Mouse (Mus musculus): ENCODE measurements around the gene Serpinb3a.
"Not testable (repeated sequence)": the region's sequence is repeated elsewhere in the genome, so short reads cannot be mapped to it uniquely, and the experiment has no call there.

The Serpinb3a gene

DNA sequence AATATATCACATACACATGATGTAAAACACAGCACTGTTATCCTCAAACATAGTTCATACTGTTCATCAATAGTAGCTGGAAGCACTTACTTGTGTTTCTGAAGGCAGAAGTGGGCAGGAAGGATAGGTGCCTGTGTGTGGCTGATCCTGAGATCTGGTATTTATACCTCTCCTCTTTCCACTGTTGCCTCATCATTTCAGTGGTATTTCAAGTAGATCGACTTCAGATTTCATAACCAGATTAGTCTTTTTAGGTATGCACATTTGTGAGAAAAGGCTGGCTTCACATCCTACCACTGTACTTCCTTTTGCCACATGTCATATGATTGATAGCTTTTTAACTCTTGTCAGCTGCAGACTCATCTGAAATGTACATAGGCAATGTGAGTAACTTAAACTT lies at the start of gene Serpinb3a:
TSS of gene Serpinb3a (minus strand) at position 101 of the 400 bp plus-strand sequence.
- DNase-seq: no peak

DNA sequence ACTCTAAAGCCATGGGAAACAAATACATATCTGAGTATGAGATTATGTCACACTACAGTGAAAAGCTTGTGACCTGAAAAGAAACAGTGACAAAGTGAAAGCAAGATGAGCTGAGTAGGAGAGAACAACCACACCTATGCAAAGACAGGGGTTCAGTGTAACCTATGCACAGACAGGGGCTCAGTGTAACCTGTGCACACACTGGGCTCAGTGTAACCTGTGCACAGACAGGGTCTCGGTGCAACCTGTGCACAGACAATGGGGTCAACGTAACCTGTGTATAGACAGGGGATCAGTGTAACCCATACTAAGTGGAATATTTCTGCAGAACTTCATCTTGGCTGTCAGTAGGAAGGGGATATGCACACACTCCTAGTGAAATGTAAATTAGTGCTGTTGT lies 46.3 kb upstream of the Serpinb3a start:
- no peak for DNase-seq

- DNase-seq: no peak
These were observed 31.3 kb upstream of the Serpinb3a start, which contains the start of gene Serpinb3d for GRCm38 (mm10) chr1:107083406-107083805. TSS of gene Serpinb3d (minus strand) at chr1:107083506.

DNA sequence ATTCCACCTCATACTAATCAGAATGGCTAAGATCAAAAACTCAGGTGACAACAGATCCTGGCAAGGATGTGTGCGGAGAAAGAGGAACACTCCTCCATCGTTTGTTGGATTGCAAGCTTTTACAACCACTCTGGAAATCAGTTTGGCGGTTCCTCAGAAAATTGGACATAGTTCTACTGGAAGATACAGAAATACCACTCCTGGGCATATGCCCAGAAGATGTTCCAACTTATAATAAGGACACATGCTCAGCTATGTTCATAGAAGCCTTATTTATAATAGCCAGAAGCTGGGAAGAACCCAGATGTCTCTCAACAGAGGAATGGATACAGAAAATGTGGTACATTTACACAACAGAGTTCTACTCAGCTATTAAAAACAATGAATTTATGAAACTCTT lies 17.9 kb downstream of the Serpinb3a start:
- not testable (repeated sequence) for DNase-seq

GRCm38 (mm10) chr1:107025886-107026285 lies 26.2 kb downstream of the Serpinb3a start:
- DNase-seq: no peak

- peak in 1 of 2 experiments; percentile 28 for DNase-seq
These were observed 36.9 kb downstream of the Serpinb3a start for GRCm38 (mm10) chr1:107015210-107015609.

GRCm38 (mm10) chr1:107014530-107014929 lies 37.6 kb downstream of the Serpinb3a start:
- DNase-seq: peak in 1 of 2 experiments; percentile 16

DNA sequence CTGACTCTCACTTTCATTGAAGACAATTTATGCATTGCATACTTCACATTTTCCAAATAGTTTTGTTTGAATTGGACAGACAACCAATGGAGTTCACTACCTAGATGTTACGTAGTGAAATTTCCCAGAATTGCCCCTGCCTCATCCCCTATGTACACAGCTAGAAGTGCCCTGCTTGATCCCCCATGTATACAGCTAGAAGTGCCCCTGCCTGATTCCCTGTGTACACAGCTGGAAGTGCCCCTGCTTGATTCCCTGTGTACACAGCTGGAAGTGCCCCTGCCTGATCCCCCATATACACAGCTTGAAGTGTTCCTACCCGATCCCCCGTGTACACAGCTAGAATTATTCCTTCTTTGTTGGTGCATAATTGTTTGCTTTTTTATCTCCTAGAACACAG lies 45.8 kb downstream of the Serpinb3a start:
- DNase-seq: no peak

GRCm38 (mm10) chr1:107001754-107002153 lies 50.3 kb downstream of the Serpinb3a start:
- DNase-seq: no peak

DNA sequence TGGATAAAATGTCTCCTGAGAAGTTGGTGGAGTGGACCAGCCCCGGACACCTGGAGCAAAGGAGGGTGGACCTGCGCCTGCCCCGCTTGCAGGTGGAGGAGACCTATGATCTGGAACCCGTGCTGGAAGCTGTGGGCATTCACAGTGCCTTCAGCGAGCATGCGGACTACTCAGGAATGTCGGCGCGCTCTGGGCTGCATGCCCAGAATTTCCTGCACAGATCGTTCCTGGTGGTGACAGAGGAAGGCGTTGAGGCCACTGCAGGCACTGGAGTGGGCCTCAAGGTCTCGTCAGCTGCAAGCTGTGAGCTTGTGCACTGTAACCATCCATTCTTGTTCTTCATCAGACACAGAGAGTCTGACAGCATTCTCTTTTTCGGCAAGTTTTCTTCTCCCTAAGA lies 51.7 kb downstream of the Serpinb3a start:
- DNase-seq: no peak
